Mouse (Mus musculus): ENCODE measurements around the gene Cd300lb.
A peak's percentile ranks its signal among the peaks of the same experiment; 100 is the strongest.
"Not testable (repeated sequence)": the region's sequence is repeated elsewhere in the genome, so short reads cannot be mapped to it uniquely, and the experiment has no call there.

Cd300lb gene

DNA sequence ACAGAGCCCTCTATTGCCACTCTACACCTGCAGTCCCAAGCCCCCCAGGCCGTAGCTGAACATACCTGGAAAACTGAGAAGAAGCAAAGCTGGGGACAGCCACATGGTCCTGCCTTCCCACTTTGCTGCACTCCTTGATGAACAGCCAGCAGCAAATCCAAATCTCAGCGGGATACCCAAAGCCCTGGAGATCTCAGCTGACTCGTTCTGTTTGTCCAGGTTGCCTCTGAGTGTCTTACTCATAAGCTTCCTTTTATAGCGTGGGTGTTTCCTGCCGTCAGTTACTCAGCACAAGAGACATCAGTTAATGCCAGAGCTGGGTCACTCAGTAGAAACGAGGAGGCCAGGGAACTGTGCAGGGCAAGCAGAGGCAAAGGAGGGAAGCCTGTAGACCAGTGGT lies at the start of gene Cd300lb:
Cd300lb (minus strand) TSS at position 243 of the 400 bp plus-strand sequence.
- no peak for DNase-seq (ENCODE audit: low spot score)

DNA sequence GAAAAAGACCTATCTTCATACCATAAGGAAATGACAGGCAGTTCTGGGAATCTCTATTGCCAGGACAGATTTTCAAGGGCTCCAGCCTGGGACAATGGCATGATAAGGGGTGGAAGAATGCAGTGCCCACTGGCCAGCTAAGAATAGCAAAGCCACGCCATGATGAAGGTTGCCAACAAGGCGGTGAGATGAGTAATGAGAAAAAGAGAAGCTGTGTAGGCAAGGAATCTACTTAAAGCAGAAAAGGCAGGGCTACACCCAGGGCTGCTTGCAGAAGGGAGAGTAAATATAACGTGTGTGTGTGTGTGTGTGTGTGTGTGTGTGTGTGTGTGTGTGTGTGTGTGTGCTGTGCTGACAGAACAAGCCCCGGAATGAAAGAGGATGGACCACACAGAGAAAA lies 47.7 kb upstream of the Cd300lb start:
- no peak for DNase-seq (ENCODE audit: low spot score)

DNA sequence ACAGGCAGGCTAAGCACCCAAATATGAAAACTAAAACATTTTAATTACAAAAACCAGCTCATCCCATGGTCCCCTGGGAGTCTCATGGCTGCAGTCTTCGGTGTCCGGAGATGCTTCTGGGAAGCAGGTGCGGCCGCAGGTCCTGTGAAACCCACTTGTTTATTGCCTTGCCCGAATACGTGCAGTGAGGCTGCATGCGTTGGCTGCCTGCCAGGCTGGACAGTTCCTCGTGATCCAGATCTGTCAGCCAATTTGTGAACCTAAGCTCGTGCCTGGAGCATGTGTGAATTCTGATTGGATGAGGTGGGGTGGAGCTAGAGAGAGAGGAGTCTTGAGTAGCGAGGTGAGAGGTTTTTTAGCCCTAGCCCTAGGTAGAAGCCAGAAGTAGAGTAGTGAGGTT lies 38.5 kb upstream of the Cd300lb start:
- DNase-seq (ENCODE audit: low spot score): no peak

DNA sequence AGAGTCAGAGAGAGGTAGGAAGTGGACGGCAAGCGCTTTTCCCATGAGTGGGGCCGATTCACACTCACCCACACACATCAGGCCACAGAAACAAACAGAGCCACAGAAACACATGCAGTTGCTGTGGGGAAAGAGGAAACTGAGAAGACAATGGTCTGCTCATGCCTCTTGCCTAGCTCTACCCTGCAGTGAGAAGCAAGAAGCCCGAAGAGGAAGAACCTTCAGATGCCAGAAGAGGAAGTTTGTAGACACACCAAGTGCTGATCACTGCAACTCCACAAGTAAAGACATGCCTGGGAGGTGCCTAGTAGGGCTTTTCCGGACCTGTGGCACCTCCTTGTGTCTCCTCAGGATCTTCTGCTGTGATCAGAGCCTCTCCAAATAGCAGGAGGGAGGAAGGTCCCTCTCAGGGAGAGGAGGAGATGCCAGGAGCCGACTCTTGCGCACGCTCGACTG lies 34.6 kb upstream of the Cd300lb start, which contains the start of gene Cd300c:
Cd300c (minus strand) TSS at position 406 of the 456 bp plus-strand sequence.
- no peak for DNase-seq (ENCODE audit: low spot score)

DNA sequence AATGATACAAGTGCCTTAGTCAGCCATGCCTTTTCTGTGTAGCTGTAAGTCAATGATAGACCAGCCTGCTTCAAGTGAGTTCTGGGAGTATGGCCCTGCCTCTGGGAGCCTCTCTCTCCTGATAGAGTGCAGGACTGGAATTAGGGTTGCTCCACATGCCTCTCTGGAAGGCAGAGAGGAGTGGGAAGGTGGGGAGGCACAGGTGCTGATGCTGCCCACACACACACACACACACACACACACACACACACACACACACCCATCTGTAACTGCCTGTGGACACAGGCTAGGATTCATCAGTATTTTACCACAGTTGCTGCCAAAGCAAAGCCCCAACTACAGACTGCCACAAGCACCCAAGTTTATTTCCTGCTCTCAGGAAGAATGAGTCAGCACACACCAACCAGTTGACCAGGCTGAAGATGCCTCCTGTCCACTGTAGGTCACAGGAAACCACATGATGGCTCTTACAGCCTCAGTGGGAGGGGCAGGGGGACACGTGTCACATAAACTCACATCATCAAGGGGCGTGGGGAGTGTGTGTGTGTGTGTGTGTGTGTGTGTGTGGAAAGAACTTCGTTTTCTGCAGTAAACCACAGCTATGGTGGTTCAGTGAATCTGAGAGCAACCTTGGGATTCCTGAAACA lies 31.1 kb upstream of the Cd300lb start:
- no peak for DNase-seq (ENCODE audit: low spot score)

DNA sequence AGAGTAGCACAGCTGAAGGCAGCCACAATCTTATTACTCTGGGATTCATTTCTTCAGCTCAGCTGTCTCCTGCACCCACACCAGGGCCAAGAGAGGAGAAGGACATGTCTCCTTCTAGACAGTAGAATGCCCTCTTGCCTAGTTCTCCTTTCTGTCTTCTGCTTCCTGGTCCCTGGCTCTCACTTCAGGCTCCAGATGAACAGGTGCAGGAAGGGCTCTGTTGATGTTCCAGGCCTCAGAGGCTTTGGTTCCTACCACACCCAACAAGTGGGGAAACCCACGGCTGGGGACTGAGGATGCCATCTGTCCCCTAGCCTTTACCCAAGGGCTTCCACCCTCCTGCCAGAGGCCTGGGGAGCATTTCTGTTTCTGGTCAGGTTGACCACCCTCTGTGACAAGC lies 26.2 kb upstream of the Cd300lb start:
- DNase-seq (ENCODE audit: low spot score): no peak

DNA sequence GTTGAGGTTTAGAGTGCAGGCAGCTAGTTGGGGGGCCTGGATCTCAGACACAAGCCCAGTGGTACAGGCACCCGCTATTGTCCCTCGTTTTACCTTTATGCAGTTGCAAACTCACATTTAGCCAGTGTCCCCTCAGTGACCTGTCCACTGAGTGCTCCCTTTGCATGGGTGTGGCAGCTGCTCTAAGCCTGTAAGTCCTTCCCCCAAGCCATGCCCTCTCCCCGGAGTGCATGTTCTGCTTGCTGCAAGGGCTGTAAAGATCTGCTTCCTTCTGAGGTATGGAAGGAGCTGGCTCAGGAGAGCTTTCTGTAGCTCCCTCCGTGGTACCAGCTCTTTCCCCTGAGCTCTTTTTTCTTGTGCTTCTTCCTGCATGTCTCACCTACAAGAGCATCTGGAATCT lies 595 bp downstream of the Cd300lb start:
- no peak for DNase-seq (ENCODE audit: low spot score)

DNA sequence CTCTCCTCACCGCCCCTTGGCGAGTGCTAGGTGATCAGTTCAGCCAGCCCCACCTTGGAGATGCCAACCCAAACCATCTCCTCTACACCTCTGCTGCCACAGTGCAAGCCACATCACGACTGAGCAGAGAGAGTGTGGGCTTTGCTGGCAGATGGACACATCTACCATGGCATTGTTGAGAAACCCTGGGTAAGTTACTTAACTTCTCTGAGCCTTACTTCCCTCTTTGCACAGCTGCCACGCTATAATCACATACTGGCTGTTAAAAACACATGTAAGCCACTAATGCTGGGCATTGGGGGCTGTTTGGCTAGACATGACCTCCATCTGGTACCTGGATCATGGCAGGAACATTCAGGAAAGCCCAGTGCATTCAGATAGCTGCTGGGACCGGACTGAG lies 3.1 kb downstream of the Cd300lb start:
- DNase-seq (ENCODE audit: low spot score): no peak

DNA sequence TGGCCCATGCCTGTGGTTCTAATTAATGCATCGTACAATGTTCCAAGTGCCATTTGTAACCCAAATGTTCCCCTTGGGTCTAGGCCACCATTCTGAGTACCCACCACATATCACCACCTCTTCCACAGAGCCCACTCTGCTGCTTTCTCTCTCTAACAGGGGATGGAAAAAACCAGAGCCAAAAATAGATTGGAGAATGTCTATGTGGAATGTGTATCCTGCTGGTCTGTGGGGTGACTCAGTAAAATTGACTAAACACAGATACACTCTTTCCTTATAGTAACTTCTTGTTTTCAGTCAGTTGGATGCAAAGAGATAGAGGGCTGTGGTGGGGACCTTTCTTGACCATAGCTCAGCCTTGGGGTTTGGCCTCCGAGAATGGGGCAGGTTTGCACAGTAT lies 4.6 kb downstream of the Cd300lb start:
- no peak for DNase-seq (ENCODE audit: low spot score)

DNA sequence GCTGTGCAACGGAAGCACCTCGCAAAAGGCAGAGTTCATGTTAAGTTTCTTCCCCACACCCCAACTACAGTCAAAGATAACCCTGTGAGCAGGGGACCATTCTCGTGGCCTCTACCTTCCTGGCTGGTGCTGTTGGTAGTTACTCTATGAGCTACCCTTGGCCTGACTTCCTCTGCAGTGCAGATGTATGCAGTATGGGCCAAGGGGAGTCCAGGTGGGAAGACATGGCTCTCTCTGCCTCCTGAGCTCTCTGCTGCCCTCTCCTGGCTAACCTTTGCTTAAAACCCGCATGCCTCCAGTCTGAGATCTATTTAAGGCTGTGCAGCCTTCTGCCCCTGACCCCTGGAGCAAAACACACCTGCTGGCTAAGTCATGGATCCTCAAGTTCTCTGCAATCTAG lies 10.2 kb downstream of the Cd300lb start:
- no peak for DNase-seq (ENCODE audit: low spot score)

DNA sequence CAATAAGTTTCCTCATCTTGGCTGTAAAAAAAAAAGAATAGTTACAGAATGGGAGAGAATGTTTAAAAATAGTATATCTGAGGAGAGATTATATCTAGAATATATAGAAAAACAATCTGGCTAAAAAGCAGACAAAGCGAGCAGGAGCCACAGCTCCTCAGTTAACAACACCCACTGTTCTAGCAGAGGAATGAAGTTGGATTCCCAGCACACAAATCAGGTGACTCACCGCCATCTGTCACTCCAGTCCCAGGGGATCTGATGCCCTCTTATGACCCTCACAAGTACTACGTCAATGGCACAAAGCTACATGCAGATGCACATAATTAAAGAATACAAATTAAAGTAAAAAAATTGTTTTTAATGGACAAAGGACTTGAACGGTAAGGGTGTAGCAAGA lies 11.7 kb downstream of the Cd300lb start:
- DNase-seq (ENCODE audit: low spot score): no peak

DNA sequence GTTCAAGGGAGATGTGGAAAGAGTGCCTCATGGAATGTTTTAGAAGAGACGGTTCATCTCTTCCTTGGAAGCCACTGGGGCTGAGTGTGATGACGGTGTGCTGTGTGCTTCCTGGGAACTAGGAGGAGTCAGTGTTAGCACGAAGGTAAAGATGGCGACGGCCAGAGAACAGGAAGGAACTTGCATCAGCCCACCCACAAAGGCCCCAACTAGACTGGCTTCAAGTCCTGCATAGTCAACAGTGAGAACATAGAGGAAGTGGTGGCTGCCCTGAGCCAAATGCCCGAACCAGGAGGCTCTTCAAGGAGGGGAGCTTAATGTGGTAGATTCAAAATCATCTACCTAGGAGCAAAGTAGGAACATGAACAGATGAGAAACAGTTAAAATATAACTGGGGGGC lies 17.1 kb downstream of the Cd300lb start:
- DNase-seq (ENCODE audit: low spot score): no peak

DNA sequence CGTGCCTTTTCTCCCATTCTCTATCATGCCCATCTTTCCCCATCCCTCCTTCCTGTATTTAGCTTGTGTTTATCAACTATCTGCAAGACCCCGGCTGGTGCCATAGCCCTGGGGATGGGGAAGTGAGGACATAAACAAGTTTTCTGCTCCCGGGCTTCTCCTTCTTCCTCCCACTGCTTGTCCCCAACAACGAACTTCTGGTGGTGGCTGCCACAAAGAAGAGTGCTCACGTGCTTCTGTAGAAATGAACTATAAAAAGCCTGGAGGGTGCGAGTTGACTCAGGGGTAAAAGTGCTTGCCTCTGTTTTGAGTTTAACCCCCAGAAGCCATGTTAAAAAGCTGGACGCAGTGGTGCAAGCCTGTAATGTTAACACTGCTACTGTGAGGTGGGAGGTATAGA lies 19.2 kb downstream of the Cd300lb start:
- no peak for DNase-seq (ENCODE audit: low spot score)

DNA sequence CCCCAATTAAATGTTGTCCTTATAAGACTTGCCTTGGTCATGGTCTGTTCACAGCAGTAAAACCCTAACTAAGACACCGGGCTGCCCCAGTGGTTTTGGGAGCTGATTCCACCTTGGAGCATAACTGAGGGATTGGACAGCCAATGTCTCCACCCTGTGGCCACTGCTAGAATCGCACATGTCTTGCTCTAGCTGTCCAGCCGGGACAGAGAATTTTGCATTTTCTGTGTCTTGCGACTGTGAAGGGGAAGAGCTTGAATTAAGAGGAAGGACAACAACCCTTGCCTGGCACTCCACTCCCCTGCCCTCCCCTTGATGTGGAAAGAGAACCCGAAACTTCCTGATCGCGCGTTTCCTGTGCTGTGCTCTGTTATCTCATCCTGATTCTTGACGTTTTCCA lies 21.3 kb downstream of the Cd300lb start:
- DNase-seq (ENCODE audit: low spot score): peak; percentile 54

DNA sequence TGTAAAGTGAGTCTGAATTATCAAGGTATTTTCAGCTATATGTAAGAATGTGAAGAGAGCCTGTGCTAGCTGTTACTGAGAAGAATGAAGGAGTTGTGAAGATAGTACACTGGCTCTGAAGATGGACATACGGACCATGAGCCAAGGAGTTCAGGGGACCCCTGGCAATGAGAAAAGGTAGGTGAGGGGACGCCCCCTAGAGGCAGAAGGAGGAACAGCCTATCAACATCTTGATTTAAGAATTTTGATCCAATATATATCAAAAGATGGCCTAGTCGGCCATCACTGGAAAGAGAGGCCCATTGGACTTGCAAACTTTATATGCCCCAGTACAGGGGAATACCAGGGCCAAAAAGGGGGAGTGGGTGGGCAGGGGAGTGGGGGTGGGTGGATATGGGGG lies 24.6 kb downstream of the Cd300lb start:
- not testable (repeated sequence) for DNase-seq (ENCODE audit: low spot score)

DNA sequence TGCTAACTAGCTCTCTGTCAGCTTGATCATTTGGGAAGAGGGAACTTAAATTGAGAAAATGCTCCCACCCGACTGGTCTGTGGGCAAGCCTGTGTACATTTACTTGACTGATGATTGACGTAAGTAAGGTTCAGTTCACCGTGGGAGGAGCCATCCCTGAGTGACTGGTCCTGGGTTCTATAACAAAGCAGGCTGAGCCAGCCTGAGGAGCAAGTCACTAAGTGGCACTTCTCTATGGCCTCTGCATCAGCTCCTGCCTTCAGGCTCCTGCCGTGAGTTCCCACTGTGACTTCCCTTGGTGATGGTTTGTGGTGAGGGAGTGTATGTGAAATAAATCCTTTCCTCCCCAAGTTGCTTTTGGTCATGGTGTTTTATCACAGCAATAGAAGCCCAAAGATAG lies 26.1 kb downstream of the Cd300lb start:
- no peak for DNase-seq (ENCODE audit: low spot score)

DNA sequence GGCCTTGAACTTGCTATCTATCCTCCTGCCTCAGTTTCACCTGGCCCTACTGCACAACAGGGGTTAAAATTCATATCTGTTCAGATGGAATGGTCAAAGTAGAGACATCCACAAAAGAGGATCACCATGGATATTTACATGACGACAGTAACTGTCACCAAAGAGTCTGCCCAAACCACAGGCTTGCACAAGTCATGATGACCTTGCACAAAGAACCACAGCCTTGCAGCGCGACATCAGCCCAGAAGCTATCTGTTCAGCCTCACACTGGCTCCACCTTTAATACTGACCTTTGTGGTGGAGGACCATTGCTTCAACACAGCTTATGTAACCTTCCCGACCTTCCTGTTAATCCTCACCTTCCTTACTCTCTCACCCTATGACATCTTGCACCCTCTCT lies 26.6 kb downstream of the Cd300lb start:
- DNase-seq (ENCODE audit: low spot score): no peak

DNA sequence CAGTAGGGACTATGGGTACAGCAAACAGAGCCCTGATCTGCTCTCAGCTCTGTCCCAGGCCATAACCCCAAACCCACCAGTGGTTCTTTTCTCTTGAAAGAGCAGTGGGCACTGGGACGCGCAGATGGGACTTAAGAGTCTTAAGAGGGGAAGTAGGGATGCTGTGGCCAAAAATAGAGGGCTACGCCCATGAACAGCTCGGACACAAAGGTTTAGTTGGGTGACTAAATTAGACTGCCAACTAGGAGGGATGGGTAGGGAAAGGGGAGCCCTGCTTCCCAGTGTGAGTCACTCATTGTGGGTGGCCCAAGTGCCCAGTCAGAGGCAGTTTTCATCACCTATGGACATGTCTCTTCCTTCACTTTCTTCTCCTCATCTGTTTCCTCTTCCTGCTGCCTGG lies 31.0 kb downstream of the Cd300lb start:
- no peak for DNase-seq (ENCODE audit: low spot score)

DNA sequence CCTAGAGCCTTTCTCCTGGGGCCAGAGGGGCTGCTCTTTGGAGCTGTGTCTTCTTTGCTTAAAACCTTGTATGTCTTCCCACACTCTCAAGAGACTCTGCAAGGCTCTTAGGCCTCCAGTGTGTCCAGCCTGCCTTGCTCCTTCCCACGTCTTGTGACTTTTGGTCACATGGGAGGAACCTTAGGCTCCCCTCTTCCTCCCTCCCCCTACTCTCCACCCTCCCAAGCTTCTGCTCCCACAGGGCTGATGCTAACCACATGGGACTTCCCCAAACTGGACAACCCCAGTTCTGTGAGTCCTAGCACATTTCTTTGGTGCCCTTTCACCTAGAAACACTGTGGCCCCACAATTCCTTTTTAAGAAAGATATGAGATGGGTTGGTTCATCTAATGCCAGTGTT lies 36.2 kb downstream of the Cd300lb start:
- no peak for DNase-seq (ENCODE audit: low spot score)

DNA sequence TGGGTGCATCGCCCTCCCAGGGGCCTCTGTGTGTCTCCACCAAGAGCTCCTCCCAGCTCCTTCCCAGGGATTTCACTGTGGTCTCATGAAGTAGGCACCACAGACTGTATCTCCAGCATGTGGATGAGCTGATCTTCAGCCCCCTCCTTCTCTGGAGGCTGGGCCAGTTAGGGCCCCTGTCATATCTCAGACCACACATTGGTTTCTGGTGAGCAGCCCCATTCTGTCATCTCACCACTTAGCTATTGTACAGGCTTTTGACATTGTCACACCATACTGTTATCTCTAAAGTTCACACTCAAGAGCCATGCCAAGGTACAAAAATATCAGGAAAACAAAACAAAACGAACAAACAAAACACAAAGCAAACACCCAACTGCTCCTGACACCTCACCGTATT lies 38.1 kb downstream of the Cd300lb start:
- DNase-seq (ENCODE audit: low spot score): no peak

DNA sequence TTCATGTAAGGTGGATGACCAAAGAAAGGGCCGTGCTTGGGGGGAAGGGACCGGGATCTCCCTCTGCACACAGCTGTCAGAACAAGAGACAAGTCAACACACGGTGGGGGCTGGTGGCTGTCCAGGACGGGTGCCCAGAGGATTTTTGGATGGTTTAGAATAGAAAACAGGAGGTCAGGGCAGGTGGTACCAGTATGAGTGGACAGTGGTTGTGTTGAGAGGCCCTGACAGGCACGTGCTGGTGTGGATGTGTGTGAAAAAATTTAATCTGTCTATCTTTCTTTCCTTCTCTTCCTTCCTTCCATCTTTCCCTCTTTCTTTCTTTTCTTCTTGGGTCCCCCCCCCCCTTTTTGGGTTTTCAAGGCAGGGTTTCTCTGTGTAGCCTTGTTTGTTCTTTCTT lies 43.6 kb downstream of the Cd300lb start:
- no peak for DNase-seq (ENCODE audit: low spot score)

DNA sequence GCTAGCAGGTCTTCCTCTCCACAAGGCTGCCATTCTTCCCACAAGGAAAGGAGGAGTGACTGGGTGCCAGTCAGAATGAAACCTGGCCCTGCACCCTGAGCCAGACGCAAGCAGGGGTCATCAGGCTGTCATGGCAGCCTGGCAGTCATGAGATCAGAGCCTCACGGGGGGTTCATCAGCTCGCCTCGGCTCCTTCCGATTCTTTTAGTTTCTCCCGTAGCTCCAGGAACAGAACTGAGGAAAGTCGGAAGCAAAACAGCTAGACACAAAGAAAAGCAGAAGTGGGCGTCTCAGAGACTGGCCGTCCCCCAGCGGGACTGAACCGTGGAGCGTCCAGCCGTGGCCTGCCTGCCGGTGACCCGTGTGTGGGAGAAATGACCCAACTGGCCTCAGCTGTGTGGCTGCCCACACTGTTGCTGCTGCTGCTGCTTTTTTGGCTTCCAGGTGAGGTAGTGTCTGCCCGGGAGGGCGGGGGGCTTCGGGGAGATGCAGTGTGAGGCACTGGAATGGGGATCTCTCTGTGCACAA lies 44.1 kb downstream of the Cd300lb start, which contains the start of gene Cd300a:
Cd300a (plus strand) TSS at position 51 of the 528 bp plus-strand sequence.
- no peak for DNase-seq (ENCODE audit: low spot score)

DNA sequence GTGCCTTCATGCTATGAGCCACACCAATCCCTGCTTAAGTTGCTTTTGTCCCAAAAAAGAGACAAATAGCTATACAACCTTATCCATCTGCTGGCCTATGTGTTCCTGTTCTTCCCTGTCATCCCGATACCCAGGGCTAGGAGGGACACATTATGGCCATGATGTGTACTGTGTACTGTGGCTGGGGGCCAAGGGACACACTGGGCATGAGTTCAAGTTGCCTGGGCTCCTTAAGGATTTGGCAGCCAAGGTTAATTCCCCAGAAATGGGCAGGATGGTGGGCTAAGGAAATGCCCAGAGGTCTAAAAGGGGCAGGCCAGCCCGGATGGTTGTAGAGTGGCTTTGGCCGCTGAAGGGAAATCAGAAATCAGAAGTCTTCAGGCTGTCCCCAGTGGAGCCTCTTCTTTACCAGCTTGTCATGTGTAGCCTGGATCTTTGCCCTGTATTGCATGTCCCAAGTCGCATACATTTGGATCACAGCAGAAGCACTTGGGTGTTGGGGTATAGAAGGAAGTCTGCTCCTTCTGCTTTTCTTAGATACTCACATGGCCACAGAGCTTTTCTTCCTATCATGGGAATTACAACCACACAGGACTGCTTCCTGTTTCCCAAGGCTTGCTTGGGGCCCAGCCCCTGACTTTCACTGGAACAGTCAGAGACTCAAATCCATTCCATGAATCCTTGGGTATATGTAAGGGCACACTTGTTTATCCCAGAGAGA lies 49.6 kb downstream of the Cd300lb start:
- no peak for DNase-seq (ENCODE audit: low spot score)

Data from MN1 (cell line).